Mouse (Mus musculus): ENCODE data around the gene B3gnt6. TPM values are rescaled to one million over a fixed set of nuclear protein-coding genes. Genes with fewer than 3 reads are reported as not detected.
"Not testable (repeated sequence)": the region's sequence is repeated elsewhere in the genome, so short reads cannot be mapped to it uniquely, and the experiment has no call there.

The B3gnt6 gene
- polyA plus RNA-seq (2015; fragmentation: Nextera tagmentation; extraction: Ambion mirVana), result 0.22 and 0.24 TPM in 2 replicates

GRCm38 (mm10) chr7:98199381-98199780 is at the start of gene B3gnt6:
Gene B3gnt6 (minus strand): TSS chr7:98199481.
- DNase-seq (ENCODE audit: low spot score), result no peak

- DNase-seq (ENCODE audit: low spot score), result no peak
Measured at GRCm38 (mm10) chr7:98236686-98237359, 37.5 kb upstream of the B3gnt6 start.

- DNase-seq (ENCODE audit: low spot score), result no peak
Measured at GRCm38 (mm10) chr7:98223796-98224195, 24.5 kb upstream of the B3gnt6 start.

GRCm38 (mm10) chr7:98216713-98217112 is 17.4 kb upstream of the B3gnt6 start:
- DNase-seq (ENCODE audit: low spot score), result no peak

GRCm38 (mm10) chr7:98202946-98203345 is 3.7 kb upstream of the B3gnt6 start:
- DNase-seq (ENCODE audit: low spot score), result no peak

GRCm38 (mm10) chr7:98201493-98202028 is 2.3 kb upstream of the B3gnt6 start:
- no peak for DNase-seq (ENCODE audit: low spot score)

- no peak for DNase-seq (ENCODE audit: low spot score)
Measured at GRCm38 (mm10) chr7:98200396-98200795, 1.1 kb upstream of the B3gnt6 start.

- DNase-seq (ENCODE audit: low spot score), result no peak
Measured at GRCm38 (mm10) chr7:98195151-98195801, 4.0 kb downstream of the B3gnt6 start.

- DNase-seq (ENCODE audit: low spot score), result peak; percentile 62
Measured at GRCm38 (mm10) chr7:98194026-98194792, 5.1 kb downstream of the B3gnt6 start.

- peak; percentile 46 for DNase-seq (ENCODE audit: low spot score)
Measured at GRCm38 (mm10) chr7:98193515-98194025, 5.7 kb downstream of the B3gnt6 start.

GRCm38 (mm10) chr7:98191571-98192250 is 7.6 kb downstream of the B3gnt6 start:
- DNase-seq (ENCODE audit: low spot score), result no peak

- peak; percentile 25 for DNase-seq (ENCODE audit: low spot score)
Measured at GRCm38 (mm10) chr7:98190578-98190977, 8.7 kb downstream of the B3gnt6 start.

- DNase-seq (ENCODE audit: low spot score), result no peak
Measured at GRCm38 (mm10) chr7:98189745-98190144, 9.5 kb downstream of the B3gnt6 start.

GRCm38 (mm10) chr7:98188680-98189079 is 10.6 kb downstream of the B3gnt6 start:
- DNase-seq (ENCODE audit: low spot score), result no peak

GRCm38 (mm10) chr7:98188238-98188637 is 11.0 kb downstream of the B3gnt6 start:
- no peak for DNase-seq (ENCODE audit: low spot score)

GRCm38 (mm10) chr7:98187332-98187731 is 11.9 kb downstream of the B3gnt6 start:
- DNase-seq (ENCODE audit: low spot score), result not testable (repeated sequence)

GRCm38 (mm10) chr7:98186637-98187036 is 12.6 kb downstream of the B3gnt6 start:
- no peak for DNase-seq (ENCODE audit: low spot score)

- DNase-seq (ENCODE audit: low spot score), result no peak
Measured at GRCm38 (mm10) chr7:98185326-98185725, 14.0 kb downstream of the B3gnt6 start.

- DNase-seq (ENCODE audit: low spot score), result no peak
Measured at GRCm38 (mm10) chr7:98178560-98179231, 20.6 kb downstream of the B3gnt6 start.

- peak; percentile 89 for DNase-seq (ENCODE audit: low spot score)
Measured at GRCm38 (mm10) chr7:98177929-98178559, 21.2 kb downstream of the B3gnt6 start, which contains the start of gene Capn5. Gene Capn5 (minus strand): TSS chr7:98178274.
